Mouse (Mus musculus) bone marrow macrophage, adult 2 months (primary cell): Measurements from ENCODE around the gene Cyp2d10.

ENCODE experiments used
- CTCF ChIP-seq: IDR thresholded peaks from 2 replicates; pipeline ENCODE4 v1.5.1; 2012; ENCODE audit warnings: low read depth, mild to moderate bottlenecking, low read length, moderate library complexity
- POLR2A ChIP-seq: IDR thresholded peaks from 2 replicates; pipeline ENCODE4 v1.6.1; 2012; ENCODE audit warnings: mild to moderate bottlenecking, low read depth, low read length, borderline replicate concordance

- TF ChIP-seq POLR2A (no peak), CTCF (no peak)
Measured at GRCm38 (mm10) chr15:82378261-82379180, 28.5 kb downstream of the Cyp2d10 start.
